Mouse (Mus musculus) layer of hippocampus, adult 9-10 months (tissue): Measurements from ENCODE around the gene S100b.

Experiments used
- DNase-seq: peaks from one replicate; pipeline ENCODE4 v3.0.0; 2022; ENCODE audit warnings: low spot score

Gene S100b

DNA sequence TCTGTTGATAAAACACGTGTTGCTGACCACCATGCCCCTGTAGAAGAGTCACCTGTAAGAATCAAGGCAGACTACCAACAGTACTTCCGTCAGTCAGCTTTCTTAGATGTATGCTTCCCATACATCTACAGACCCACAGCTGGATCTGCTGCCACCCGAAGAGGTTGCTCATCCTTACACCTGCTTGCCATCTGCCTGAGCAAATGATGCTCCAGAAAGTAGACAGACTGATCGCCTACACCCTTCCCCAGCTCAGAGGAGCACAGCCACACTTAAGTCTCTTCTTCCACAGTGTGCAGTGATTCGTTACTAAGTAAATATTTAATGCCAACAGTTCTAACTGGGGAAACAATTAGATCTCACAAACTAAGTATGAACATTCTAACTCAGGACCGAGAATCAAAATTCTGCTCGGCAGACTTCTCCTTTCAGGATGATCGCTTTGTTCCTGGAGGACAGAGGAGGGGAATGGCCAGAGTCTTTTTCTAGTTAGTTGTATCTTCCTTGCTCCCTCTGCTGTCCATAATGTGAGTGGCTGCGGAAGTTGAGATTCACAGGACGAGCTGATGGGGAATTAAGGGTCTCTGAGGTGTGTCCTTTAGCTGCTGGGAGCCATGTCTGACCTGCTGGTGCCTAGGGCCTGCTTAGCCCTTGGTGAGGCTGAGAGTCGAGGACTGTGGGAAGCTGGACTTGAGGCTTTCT, 6.9 kb downstream of the S100b start:
- no peak for DNase-seq

DNA sequence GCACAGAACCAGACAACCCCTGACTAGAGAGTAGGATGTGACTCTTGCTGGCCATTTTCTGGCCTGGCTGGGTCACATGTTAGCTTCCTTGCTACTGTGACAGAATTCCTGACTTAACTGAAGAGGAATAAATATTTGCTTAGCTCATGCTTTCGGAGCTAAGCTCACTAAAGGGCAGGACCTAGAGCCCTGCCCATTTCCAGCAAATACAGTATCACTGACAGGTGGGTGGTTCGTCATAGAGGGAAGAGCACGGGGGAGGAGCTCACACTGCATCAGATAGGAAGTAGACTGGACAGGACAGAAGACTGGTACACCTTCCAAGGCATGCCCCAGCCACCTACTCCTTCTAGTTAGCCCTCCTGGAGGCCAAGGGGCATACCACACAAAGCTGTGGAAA, 7.8 kb downstream of the S100b start:
- DNase-seq, result no peak

DNA sequence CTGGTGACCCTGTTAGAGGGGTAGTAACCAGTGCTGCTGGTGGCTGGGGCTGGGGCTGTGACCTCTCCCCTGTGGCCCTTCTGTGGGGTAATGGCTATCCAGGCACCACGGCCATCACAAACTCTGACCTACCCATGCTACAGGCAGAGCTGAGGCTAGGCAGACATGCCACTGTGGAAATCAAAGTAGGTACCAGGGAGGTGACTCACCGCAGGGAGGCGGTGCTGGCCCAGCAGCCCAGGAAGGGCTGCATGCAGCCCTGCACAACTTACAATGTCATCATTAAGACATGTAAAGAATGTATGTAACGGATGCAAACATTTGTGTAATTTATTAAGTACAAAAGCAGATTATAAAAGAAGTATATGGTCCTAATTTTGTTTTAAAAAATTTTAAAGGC, 8.8 kb downstream of the S100b start:
- no peak for DNase-seq

DNA sequence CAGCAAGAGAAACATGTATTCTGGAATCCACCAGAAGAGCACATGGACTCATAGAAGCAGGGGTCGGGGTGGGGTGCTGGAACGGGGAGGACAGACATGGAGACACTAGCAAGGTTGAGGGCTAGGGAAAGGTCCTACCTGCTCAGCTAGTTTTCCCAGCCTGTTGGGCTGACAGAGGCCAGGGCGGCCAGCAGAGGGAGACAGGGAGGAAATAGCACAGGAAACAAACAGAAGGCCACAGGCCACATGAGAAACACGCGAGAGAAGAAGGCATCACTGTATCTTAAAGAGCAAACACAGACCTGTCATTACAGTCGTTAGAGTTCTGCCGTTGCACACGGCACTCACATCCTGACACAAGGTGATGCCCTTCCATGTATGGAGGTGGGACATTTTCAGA, 17.6 kb downstream of the S100b start:
- no peak for DNase-seq

DNA sequence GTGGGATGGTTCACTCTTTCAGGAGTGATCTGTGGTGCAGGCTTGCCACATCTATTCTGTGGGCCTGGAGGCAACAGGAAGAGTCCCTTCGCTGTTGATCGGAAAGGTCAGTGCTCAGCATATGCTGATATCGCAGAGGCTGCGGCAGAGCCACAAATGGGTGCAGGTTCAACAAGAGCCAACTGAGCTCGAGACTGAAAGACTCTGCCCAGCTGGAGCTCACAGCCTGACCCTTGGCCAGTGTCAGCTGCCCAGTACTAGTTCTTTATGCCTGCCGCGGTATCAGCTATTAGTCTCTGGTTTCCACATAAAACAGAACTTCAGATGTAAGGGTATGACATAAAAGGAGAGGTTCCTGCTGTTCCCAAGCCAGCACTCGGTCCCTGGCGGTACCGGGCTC, 21.6 kb downstream of the S100b start:
- no peak for DNase-seq

DNA sequence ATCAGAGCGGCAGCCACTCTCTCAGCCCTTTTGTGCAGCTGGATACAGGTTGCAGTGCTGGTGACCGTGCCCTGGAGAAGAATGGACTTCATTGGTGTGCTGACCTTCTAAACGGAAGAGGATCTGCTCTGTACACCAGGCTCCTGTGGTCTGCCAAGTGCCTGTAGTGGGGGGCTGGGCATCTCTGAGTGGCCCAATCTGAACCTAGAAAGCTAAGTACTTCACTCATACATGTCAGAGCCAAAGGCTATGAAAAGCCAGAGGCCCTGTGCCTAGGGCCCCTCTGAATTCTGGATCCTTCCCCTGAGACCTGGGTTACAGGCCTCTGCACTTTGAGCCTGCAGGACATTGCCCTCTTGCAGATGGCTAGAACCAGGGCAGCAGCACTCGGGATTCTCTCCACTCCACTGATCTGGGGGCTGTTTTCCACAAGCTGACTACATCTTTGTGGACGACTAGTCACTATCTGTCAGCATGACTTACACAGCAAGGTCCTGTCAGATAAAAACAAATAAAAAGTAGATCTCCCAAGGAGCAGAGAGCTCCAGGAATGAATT, 25.0 kb downstream of the S100b start:
- DNase-seq, result no peak

DNA sequence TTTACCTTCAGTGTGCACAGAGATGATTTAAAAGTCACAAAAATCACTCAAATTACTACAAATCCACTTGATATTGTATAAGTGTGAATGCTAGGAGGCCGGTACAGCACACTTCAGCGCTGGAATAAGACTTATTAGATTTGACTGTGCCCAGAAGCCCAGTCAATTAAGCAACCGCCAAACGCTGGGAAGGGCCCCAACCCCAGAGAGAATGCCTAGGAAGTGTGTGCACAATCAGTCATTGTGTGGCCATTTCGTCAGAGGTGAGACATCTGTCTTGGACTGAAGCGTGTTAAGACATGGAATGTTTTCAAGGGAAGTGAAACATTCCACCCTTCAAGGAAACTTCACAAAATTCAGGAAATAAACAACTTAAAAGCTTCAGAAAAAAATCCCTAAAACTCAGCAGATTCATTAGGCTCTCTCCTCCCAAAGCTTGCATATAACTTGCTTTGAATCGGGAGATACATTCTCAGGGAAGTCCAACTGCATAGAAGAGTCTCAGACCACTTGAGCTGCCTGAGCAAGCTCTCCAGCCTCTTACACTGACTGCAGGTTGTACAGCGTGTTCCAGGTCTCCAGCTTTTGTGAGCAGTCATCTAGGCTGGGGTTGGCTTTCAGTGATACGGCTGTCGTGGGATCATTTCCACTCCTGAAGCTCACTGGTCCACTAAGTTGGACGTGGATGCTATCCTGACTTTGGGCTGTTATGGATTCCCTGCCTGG, 34.8 kb downstream of the S100b start:
- no peak for DNase-seq

DNA sequence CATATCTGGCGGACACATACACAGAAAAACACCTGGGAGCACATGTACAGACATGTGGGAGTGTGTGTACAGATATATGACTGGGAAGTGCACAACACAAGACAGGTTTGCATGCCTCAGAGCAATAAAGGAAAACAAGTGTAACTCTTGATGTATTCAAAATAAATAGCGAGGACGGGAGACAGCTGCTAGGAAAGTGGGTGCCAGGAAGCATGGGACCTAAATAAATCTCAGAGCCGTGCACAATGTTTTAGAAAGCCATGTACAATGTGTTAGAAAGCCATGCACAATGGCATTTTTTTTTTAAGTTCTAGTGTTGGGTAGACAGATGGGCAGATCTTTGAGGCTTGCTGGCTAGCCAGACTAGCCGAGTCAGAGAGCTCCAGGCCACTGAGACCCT, 35.4 kb downstream of the S100b start:
- DNase-seq, result no peak

DNA sequence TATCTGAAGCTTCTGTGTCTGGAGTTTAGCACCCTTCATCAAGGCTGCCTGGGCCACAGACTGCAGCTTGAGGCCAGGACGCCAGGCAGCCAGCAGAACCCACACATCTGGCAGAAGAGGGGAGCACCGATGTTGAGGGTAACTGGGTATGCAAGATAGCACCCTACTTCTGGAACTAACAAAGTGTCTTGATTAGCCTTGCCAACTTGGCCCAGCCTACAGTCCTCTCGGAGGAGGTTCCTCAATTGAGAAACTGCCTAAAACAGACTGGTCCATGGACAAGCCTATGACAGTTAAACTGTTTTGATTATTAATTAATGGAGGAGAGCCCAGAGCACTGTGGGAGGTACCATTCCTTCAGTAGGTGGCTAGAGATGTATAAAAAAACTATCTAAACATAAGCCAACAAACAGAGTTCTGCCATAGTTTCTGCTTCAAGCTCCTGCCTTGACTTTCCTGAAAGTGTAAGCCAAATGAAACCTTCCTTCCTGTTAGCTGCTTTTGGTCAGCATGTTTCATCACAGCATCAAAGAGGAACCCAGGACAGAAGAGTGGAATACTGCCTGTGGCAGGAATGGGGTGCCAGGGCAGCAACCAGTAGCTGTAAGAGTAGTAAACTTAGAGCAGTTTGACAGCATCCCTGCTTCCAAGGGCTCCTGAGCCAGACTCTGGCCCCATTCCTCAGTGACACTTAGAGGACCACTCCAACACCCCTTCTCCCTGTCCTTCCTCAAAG, 36.5 kb downstream of the S100b start:
- no peak for DNase-seq

DNA sequence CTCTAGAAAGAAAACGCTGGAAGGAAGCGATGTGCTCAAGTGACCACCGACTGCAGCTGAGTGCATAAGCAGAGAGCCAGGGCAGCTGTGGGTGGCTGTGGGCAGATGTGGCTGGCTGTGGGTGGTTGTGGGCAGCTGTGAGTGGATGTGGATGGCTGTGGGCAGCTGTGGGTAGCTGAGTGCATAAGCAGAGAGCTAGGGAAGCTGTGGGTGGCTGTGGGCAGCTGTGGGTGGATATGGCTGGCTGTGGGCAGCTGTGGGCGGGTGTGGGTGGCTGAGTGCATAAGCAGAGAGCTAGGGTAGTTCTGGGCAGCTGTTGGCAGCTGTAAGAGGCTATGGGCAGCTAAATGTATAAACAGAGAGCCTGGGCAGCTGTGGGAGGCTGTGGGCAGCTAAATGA, 39.6 kb downstream of the S100b start:
- DNase-seq, result no peak

DNA sequence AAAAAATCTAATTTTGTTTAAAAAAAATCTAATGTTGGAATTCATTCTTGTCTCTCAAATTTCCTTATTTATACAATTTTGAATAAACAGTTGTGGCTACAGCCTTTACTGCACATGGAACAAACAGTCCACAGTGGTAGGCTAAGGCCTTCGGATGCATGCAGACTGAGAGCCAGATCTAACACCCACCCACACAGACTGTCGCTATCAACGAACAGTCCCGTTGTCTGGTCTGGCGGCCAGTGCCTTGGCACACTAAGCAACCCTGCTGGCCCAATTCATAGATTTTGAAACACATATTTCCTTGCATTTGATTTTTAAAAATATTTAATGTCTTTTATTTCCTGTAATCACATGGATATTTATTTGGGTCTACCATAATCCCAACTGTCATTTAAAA, 46.5 kb downstream of the S100b start:
- no peak for DNase-seq

DNA sequence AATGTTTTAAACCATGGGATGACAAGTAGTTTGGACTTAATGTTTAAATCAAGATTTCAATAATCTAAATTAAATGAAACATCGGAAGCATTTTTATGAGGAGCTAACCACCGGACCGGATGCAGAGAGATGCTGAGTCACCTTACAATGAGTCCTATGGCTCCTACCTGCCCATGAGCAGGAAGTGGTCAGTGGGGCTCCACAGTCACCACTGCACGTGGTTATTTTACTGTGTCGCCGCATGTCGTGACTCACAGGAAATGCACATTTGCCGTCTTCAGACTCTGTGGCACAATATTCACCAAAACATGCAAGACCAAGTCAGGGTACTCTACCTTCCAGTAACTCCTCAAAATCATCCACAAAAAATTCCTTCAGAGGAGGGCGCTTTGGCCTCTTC, 53.1 kb downstream of the S100b start:
- DNase-seq, result no peak
